ENCODE assay signal across 13 mouse cellular contexts in the genomic region with DNA sequence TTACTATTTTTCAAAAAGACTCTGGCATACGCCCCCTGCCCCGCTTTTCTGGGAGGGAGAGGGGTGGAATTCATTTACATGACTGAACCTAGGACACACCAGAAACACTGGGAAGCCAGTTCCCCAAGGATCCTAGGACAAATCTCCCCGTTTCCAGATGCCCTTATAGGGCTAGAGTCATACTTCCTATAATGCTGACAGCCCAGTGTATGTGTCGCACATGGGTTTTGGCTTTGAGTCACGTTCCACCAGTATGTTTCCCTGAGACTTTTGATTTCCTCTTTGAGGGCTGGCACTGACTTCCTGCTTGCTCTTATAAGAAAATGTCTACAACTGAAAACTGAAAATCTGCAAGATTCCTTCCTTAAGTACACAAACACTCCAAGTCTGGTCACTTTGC. TPM values are rescaled to one million over a fixed set of nuclear protein-coding genes. Genes with fewer than 3 reads are reported as not detected.
A peak's percentile ranks its signal among the peaks of the same experiment; 100 is the strongest.
DNase-seq lines count a peak whose midpoint lies in the region; ATAC-seq and TF ChIP-seq lines count a peak whose summit lies in the region.
"Had no signal": no experiment of that assay in that cellular context is flagged by ENCODE, and none has a peak within 500 bp of the region (broad histone marks: within the 10 kb centered on the region; RNA-seq: fewer than 3 reads in every experiment).

No protein-coding gene starts in this region.

- no peak for TF ChIP-seq POLR2A in embryonic fibroblast, embryonic 13.5 days (IDR thresholded peaks at IDR 0.05; ENCODE audit: low read depth, low read length)

- no peak for ATAC-seq in intestine, embryonic 16.5 days
- no peak for ATAC-seq in intestine, embryonic 15.5 days
- no peak for ATAC-seq in stomach, embryonic 16.5 days (ENCODE audit: insufficient read depth, low FRiP score)

- H3K9me3 ChIP-seq in intestine, embryonic 16.5 days (ENCODE audit: control insufficient read depth, low read length): no peaks in the 10 kb centered on the region
- no peaks in the 10 kb centered on the region for H3K9me3 ChIP-seq in intestine, embryonic 15.5 days
- H3K9me3 ChIP-seq in stomach, embryonic 16.5 days (replicated peaks; ENCODE audit: control insufficient read depth, low read length): no peaks in the 10 kb centered on the region
- H3K9me3 ChIP-seq: hindbrain, embryonic 15.5 days; limb, embryonic 12.5 days; midbrain, embryonic 12.5 days; neural tube, embryonic 13.5 days had no signal

- H3K36me3 ChIP-seq in intestine, embryonic 16.5 days (ENCODE audit: control insufficient read depth, insufficient read depth, low read length): no peaks in the 10 kb centered on the region
- H3K36me3 ChIP-seq in intestine, embryonic 15.5 days: no peaks in the 10 kb centered on the region
- no peaks in the 10 kb centered on the region for H3K36me3 ChIP-seq in stomach, embryonic 16.5 days (ENCODE audit: control insufficient read depth, insufficient read depth, low read length)
- H3K36me3 ChIP-seq: hindbrain, embryonic 15.5 days; limb, embryonic 12.5 days; midbrain, embryonic 12.5 days; neural tube, embryonic 13.5 days had no signal

- no peak overlapping the region for H3K9ac ChIP-seq in intestine, embryonic 16.5 days (ENCODE audit: low read depth, low read length)
- H3K9ac ChIP-seq in intestine, embryonic 15.5 days: no peak overlapping the region
- H3K9ac ChIP-seq in stomach, embryonic 16.5 days (ENCODE audit: low read length): no peak overlapping the region
- H3K9ac ChIP-seq: hindbrain, embryonic 15.5 days; limb, embryonic 12.5 days; midbrain, embryonic 12.5 days; neural tube, embryonic 13.5 days had no signal

- H3K4me2 ChIP-seq in intestine, embryonic 16.5 days (ENCODE audit: low read depth, low read length): no peak overlapping the region
- no peak overlapping the region for H3K4me2 ChIP-seq in intestine, embryonic 15.5 days (replicated peaks)
- no peak overlapping the region for H3K4me2 ChIP-seq in stomach, embryonic 16.5 days (ENCODE audit: low read depth, low read length)
- H3K4me2 ChIP-seq: hindbrain, embryonic 15.5 days; limb, embryonic 12.5 days; midbrain, embryonic 12.5 days; neural tube, embryonic 13.5 days had no signal

- H3K27me3 ChIP-seq in intestine, embryonic 16.5 days (replicated peaks; ENCODE audit: control insufficient read depth, insufficient read depth, low read length): no peaks in the 10 kb centered on the region
- no peaks in the 10 kb centered on the region for H3K27me3 ChIP-seq in intestine, embryonic 15.5 days (replicated peaks)
- no peaks in the 10 kb centered on the region for H3K27me3 ChIP-seq in stomach, embryonic 16.5 days (ENCODE audit: control insufficient read depth, insufficient read depth, low read length)
- H3K27me3 ChIP-seq: hindbrain, embryonic 15.5 days had no signal

- peaks cover 14% of the 10 kb centered on the region for H3K4me1 ChIP-seq in intestine, embryonic 16.5 days (ENCODE audit: control insufficient read depth, insufficient read depth, low read length)
- peaks cover 15% of the 10 kb centered on the region for H3K4me1 ChIP-seq in intestine, embryonic 15.5 days (replicated peaks)
- peaks cover 21% of the 10 kb centered on the region for H3K4me1 ChIP-seq in embryonic fibroblast, embryonic 13.5 days (ENCODE audit: control insufficient read depth, insufficient read depth, low read length)
- peaks cover 19% of the 10 kb centered on the region for H3K4me1 ChIP-seq in stomach, embryonic 16.5 days (ENCODE audit: control insufficient read depth, insufficient read depth, low read length)

- DNase-seq in thymus, postnatal 14 days: peak; percentile 16
- DNase-seq in thymus, postnatal 36 days: no peak
- DNase-seq in adrenal gland, adult 8-10 months: no peak
- no peak for DNase-seq in frontal cortex, postnatal 10 days (ENCODE audit: low spot score in 2 of 2)

- H3K4me3 ChIP-seq in intestine, embryonic 16.5 days (ENCODE audit: low read length): no peak overlapping the region
- H3K4me3 ChIP-seq in intestine, embryonic 15.5 days (replicated peaks): no peak overlapping the region
- H3K4me3 ChIP-seq in embryonic fibroblast, embryonic 13.5 days (ENCODE audit: insufficient read depth, low read length): no peak overlapping the region
- no peak overlapping the region for H3K4me3 ChIP-seq in stomach, embryonic 16.5 days (replicated peaks; ENCODE audit: low read length)
- H3K4me3 ChIP-seq: hindbrain, embryonic 15.5 days; layer of hippocampus, adult 2 months; limb, embryonic 12.5 days; midbrain, embryonic 12.5 days; neural tube, embryonic 13.5 days had no signal

- WGBS in intestine, embryonic 16.5 days: 70% methylated on average over 5 of the region's 5 CpGs
- WGBS in intestine, embryonic 15.5 days: 67% methylated on average over 5 of the region's 5 CpGs
- WGBS in stomach, embryonic 16.5 days: 55% methylated on average over 5 of the region's 5 CpGs

- TF ChIP-seq CTCF in embryonic fibroblast, embryonic 13.5 days (IDR thresholded peaks at IDR 0.05; ENCODE audit: borderline replicate concordance, insufficient read depth, low read length): no peak

- 0 out of 2 replicates have a peak overlapping the region, but pooled peaks have one; percentile 9 for H3K27ac ChIP-seq in intestine, embryonic 16.5 days (ENCODE audit: low read length)
- H3K27ac ChIP-seq in intestine, embryonic 15.5 days: no peak overlapping the region
- H3K27ac ChIP-seq in embryonic fibroblast, embryonic 13.5 days (ENCODE audit: insufficient read depth, low read length): peak overlapping the region; percentile 67
- 0 out of 2 replicates have a peak overlapping the region, but pooled peaks have one; percentile 2 for H3K27ac ChIP-seq in stomach, embryonic 16.5 days (ENCODE audit: low read length)
- H3K27ac ChIP-seq: hindbrain, embryonic 15.5 days; layer of hippocampus, adult 2 months; limb, embryonic 12.5 days; midbrain, embryonic 12.5 days; neural tube, embryonic 13.5 days had no signal

RNA-seq across cellular contexts. Expression of gene Ccn2, which starts 3.5 kb away (rescaled TPM):
- 8.9 and 12.7 TPM in 2 replicates for polyA plus RNA-seq in intestine, embryonic 16.5 days (2015; fragmentation: Nextera tagmentation; extraction: Ambion mirVana)
- polyA plus RNA-seq in intestine, embryonic 15.5 days (2015; fragmentation: Nextera tagmentation; extraction: Ambion mirVana): 9.3 and 10.1 TPM in 2 replicates
- polyA plus RNA-seq in embryonic fibroblast, embryonic 13.5 days (2011; ENCODE audit: insufficient read length, low read depth, missing spikeins): 483 and 1,320 TPM in 2 replicates
- 16.9 and 17.1 TPM in 2 replicates for polyA plus RNA-seq in stomach, embryonic 16.5 days (2015; fragmentation: Nextera tagmentation; extraction: Ambion mirVana)
- total RNA-seq in adrenal gland, adult 8-10 months (2022): 100 to 1,000 TPM in 1 of 4 experiments, 10 to 100 TPM in 3; 82.1 to 126 (median 92.0) TPM

Comparison
In these comparisons a context has a peak if more than half of its experiments do, and no peak if none do; other contexts are left out.
1. RNA of gene Ccn2, which starts 3.5 kb away (polyA plus RNA-seq): 483 to 1,320 TPM in embryonic fibroblast, embryonic 13.5 days; 16.9 to 17.1 TPM in stomach, embryonic 16.5 days, 8.9 to 12.7 TPM in intestine, embryonic 16.5 days and 9.3 to 10.1 TPM in intestine, embryonic 15.5 days; every median in the first group is over 10 times any median in the second.